Mouse (Mus musculus): Measurements from ENCODE around the gene Cux2. TPM values are rescaled to one million over a fixed set of nuclear protein-coding genes. Genes with fewer than 3 reads are reported as not detected.

Cux2 gene
- polyA plus RNA-seq, 1 experiment from 2014 or later, result 10.1 TPM

- Histone ChIP-seq H3K4me3 (no peak overlapping the region), H3K27me3 (replicated peaks) (no peaks in the 10 kb centered on the region), H3K4me1 (replicated peaks) (no peaks in the 10 kb centered on the region; the same call in 1 of the 2 replicates), H3K4me2 (no peak overlapping the region), H3K9me3 (replicated peaks) (no peaks in the 10 kb centered on the region), H3K27ac (ENCODE audit: poor library complexity, severe bottlenecking) (no peak overlapping the region), H3K9ac (no peak overlapping the region), H3K36me3 (no peaks in the 10 kb centered on the region)
- ATAC-seq (ENCODE audit: insufficient number of reproducible peaks, low FRiP score), result no peak
- 74% methylated on average over 6 of the region's 6 CpGs for WGBS
These were observed 33.2 kb downstream of the Cux2 start for GRCm38 (mm10) chr5:122016744-122017143.

- Histone ChIP-seq H3K4me2 (no peak overlapping the region), H3K4me1 (replicated peaks) (no peaks in the 10 kb centered on the region; the same call in 1 of the 2 replicates), H3K9ac (no peak overlapping the region), H3K36me3 (no peaks in the 10 kb centered on the region), H3K27me3 (replicated peaks) (no peaks in the 10 kb centered on the region), H3K4me3 (no peak overlapping the region), H3K27ac (ENCODE audit: poor library complexity, severe bottlenecking) (no peak overlapping the region), H3K9me3 (replicated peaks) (no peaks in the 10 kb centered on the region)
- ATAC-seq (ENCODE audit: insufficient number of reproducible peaks, low FRiP score), result no peak
- 79% methylated on average over 17 of the region's 17 CpGs for WGBS
These were observed 34.8 kb downstream of the Cux2 start for GRCm38 (mm10) chr5:122015149-122015548.

- Histone ChIP-seq H3K9ac (no peak overlapping the region), H3K4me1 (replicated peaks) (no peaks in the 10 kb centered on the region; the same call in 1 of the 2 replicates)
- 79% methylated on average over 8 of the region's 8 CpGs for WGBS
These were observed 35.2 kb downstream of the Cux2 start for GRCm38 (mm10) chr5:122014671-122015070.

GRCm38 (mm10) chr5:122011289-122011688 is 38.6 kb downstream of the Cux2 start:
- ATAC-seq (ENCODE audit: insufficient number of reproducible peaks, low FRiP score), result no peak
- 34% methylated on average over 9 of the region's 9 CpGs for WGBS
- peaks cover 4% of the 10 kb centered on the region; the same call in 1 of the 2 replicates for H3K36me3 ChIP-seq

More at GRCm38 (mm10) chr5:122014671-122015070, 35.2 kb downstream of the Cux2 start:
- Histone ChIP-seq H3K9me3 (replicated peaks) (no peaks in the 10 kb centered on the region), H3K27me3 (replicated peaks) (no peaks in the 10 kb centered on the region), H3K27ac (ENCODE audit: poor library complexity, severe bottlenecking) (no peak overlapping the region), H3K4me3 (no peak overlapping the region), H3K36me3 (no peaks in the 10 kb centered on the region), H3K4me2 (no peak overlapping the region)
- ATAC-seq (ENCODE audit: insufficient number of reproducible peaks, low FRiP score), result no peak

GRCm38 (mm10) chr5:122007946-122008441 is 41.9 kb downstream of the Cux2 start:
- ATAC-seq (ENCODE audit: insufficient number of reproducible peaks, low FRiP score), result no peak
- H3K27ac ChIP-seq (ENCODE audit: poor library complexity, severe bottlenecking), result no peak overlapping the region
- peaks cover 6% of the 10 kb centered on the region for H3K4me1 ChIP-seq (replicated peaks)
- H3K9me3 ChIP-seq (replicated peaks), result 0 out of 2 replicates have a peak, but pooled peaks cover 4% of the 10 kb centered on the region
- 87% methylated on average over 10 of the region's 10 CpGs for WGBS
- no peaks in the 10 kb centered on the region for H3K27me3 ChIP-seq (replicated peaks)
- H3K36me3 ChIP-seq, result peaks cover 5% of the 10 kb centered on the region; the same call in 1 of the 2 replicates
- H3K9ac ChIP-seq, result no peak overlapping the region
- no peak overlapping the region for H3K4me2 ChIP-seq
- no peak overlapping the region for H3K4me3 ChIP-seq

More at GRCm38 (mm10) chr5:122011289-122011688, 38.6 kb downstream of the Cux2 start:
- no peak overlapping the region for H3K9ac ChIP-seq
- H3K9me3 ChIP-seq (replicated peaks), result 0 out of 2 replicates have a peak, but pooled peaks cover 4% of the 10 kb centered on the region
- H3K27ac ChIP-seq (ENCODE audit: poor library complexity, severe bottlenecking), result no peak overlapping the region
- H3K4me3 ChIP-seq, result no peak overlapping the region
- no peaks in the 10 kb centered on the region for H3K27me3 ChIP-seq (replicated peaks)
- no peaks in the 10 kb centered on the region; the same call in 1 of the 2 replicates for H3K4me1 ChIP-seq (replicated peaks)
- H3K4me2 ChIP-seq, result no peak overlapping the region

- Histone ChIP-seq H3K9ac (no peak overlapping the region), H3K9me3 (replicated peaks) (0 out of 2 replicates have a peak, but pooled peaks cover 4% of the 10 kb centered on the region), H3K4me3 (no peak overlapping the region), H3K4me1 (replicated peaks) (peaks cover 27% of the 10 kb centered on the region), H3K27ac (ENCODE audit: poor library complexity, severe bottlenecking) (no peak overlapping the region), H3K36me3 (peaks cover 5% of the 10 kb centered on the region; the same call in 1 of the 2 replicates), H3K27me3 (replicated peaks) (0 out of 2 replicates have a peak, but pooled peaks cover 4% of the 10 kb centered on the region), H3K4me2 (no peak overlapping the region)
- 48% methylated on average over 6 of the region's 6 CpGs for WGBS
- ATAC-seq (ENCODE audit: insufficient number of reproducible peaks, low FRiP score), result no peak
These were observed 46.4 kb downstream of the Cux2 start for GRCm38 (mm10) chr5:122003460-122003859.

GRCm38 (mm10) chr5:122002148-122002547 is 47.8 kb downstream of the Cux2 start:
- Histone ChIP-seq H3K27ac (ENCODE audit: poor library complexity, severe bottlenecking) (no peak overlapping the region), H3K4me2 (no peak overlapping the region), H3K4me3 (no peak overlapping the region), H3K9ac (no peak overlapping the region), H3K36me3 (peaks cover 5% of the 10 kb centered on the region; the same call in 1 of the 2 replicates), H3K27me3 (replicated peaks) (0 out of 2 replicates have a peak, but pooled peaks cover 4% of the 10 kb centered on the region), H3K9me3 (replicated peaks) (0 out of 2 replicates have a peak, but pooled peaks cover 4% of the 10 kb centered on the region), H3K4me1 (replicated peaks) (peaks cover 27% of the 10 kb centered on the region)
- no peak for ATAC-seq (ENCODE audit: insufficient number of reproducible peaks, low FRiP score)
- WGBS, result 57% methylated on average over 18 of the region's 18 CpGs

GRCm38 (mm10) chr5:122001311-122001710 is 48.6 kb downstream of the Cux2 start:
- no peak for ATAC-seq (ENCODE audit: insufficient number of reproducible peaks, low FRiP score)
- Histone ChIP-seq H3K36me3 (peaks cover 2% of the 10 kb centered on the region; the same call in 1 of the 2 replicates), H3K9ac (no peak overlapping the region), H3K4me1 (replicated peaks) (peaks cover 27% of the 10 kb centered on the region), H3K4me2 (no peak overlapping the region), H3K27ac (ENCODE audit: poor library complexity, severe bottlenecking) (no peak overlapping the region), H3K9me3 (replicated peaks) (0 out of 2 replicates have a peak, but pooled peaks cover under 1% of the 10 kb centered on the region), H3K4me3 (no peak overlapping the region), H3K27me3 (replicated peaks) (0 out of 2 replicates have a peak, but pooled peaks cover 4% of the 10 kb centered on the region)
- WGBS, result 89% methylated on average over 9 of the region's 9 CpGs

- H3K27ac ChIP-seq (ENCODE audit: poor library complexity, severe bottlenecking), result no peak overlapping the region
- H3K36me3 ChIP-seq, result no peaks in the 10 kb centered on the region
- H3K9me3 ChIP-seq (replicated peaks), result no peaks in the 10 kb centered on the region
- WGBS, result 83% methylated on average over 16 of the region's 16 CpGs
- 0 out of 2 replicates have a peak, but pooled peaks cover 4% of the 10 kb centered on the region for H3K27me3 ChIP-seq (replicated peaks)
- no peak for ATAC-seq (ENCODE audit: insufficient number of reproducible peaks, low FRiP score)
- no peak overlapping the region for H3K9ac ChIP-seq
- H3K4me3 ChIP-seq, result no peak overlapping the region
- peaks cover 27% of the 10 kb centered on the region for H3K4me1 ChIP-seq (replicated peaks)
- H3K4me2 ChIP-seq, result no peak overlapping the region
These were observed 49.5 kb downstream of the Cux2 start for GRCm38 (mm10) chr5:122000381-122000780.

GRCm38 (mm10) chr5:121998981-121999795 is 50.7 kb downstream of the Cux2 start:
- H3K36me3 ChIP-seq, result no peaks in the 10 kb centered on the region
- no peak overlapping the region for H3K27ac ChIP-seq (ENCODE audit: poor library complexity, severe bottlenecking)
- no peaks in the 10 kb centered on the region for H3K9me3 ChIP-seq (replicated peaks)
- peaks cover 27% of the 10 kb centered on the region for H3K4me1 ChIP-seq (replicated peaks)
- ATAC-seq (ENCODE audit: insufficient number of reproducible peaks, low FRiP score), result no peak
- no peak overlapping the region for H3K4me3 ChIP-seq
- 47% methylated on average over 10 of the region's 10 CpGs for WGBS
- no peak overlapping the region for H3K4me2 ChIP-seq
- 0 out of 2 replicates have a peak, but pooled peaks cover 4% of the 10 kb centered on the region for H3K27me3 ChIP-seq (replicated peaks)
- no peak overlapping the region for H3K9ac ChIP-seq

- 79% methylated on average over 7 of the region's 7 CpGs for WGBS
- no peak for ATAC-seq (ENCODE audit: insufficient number of reproducible peaks, low FRiP score)
- no peaks in the 10 kb centered on the region for H3K9me3 ChIP-seq (replicated peaks)
- no peak overlapping the region for H3K9ac ChIP-seq
- no peaks in the 10 kb centered on the region for H3K36me3 ChIP-seq
- H3K4me1 ChIP-seq (replicated peaks), result peaks cover 21% of the 10 kb centered on the region
- no peak overlapping the region for H3K27ac ChIP-seq (ENCODE audit: poor library complexity, severe bottlenecking)
- no peak overlapping the region for H3K4me3 ChIP-seq
- no peak overlapping the region for H3K4me2 ChIP-seq
- 0 out of 2 replicates have a peak, but pooled peaks cover 4% of the 10 kb centered on the region for H3K27me3 ChIP-seq (replicated peaks)
These were observed 51.6 kb downstream of the Cux2 start for GRCm38 (mm10) chr5:121998281-121998680.

Measured in heart, embryonic 12.5 days (tissue).